Mouse (Mus musculus) bone marrow macrophage, adult 2 months (primary cell): ENCODE data around the gene Cadps. TPM values are rescaled to one million over a fixed set of nuclear protein-coding genes. Genes with fewer than 3 reads are reported as not detected.
A peak's percentile ranks its signal among the peaks of the same experiment; 100 is the strongest.

Experiments
- H3K27ac ChIP-seq: 2 replicates; pipeline ENCODE4 v1.5.1; 2012; ENCODE audit warnings: low read depth, low read length; ENCODE audit not compliant: insufficient read depth
- H3K4me1 ChIP-seq: 2 replicates; pipeline ENCODE4 v1.6.1; 2012; ENCODE audit warnings: low read length; ENCODE audit not compliant: control insufficient read depth, insufficient read depth
- H3K4me3 ChIP-seq: 2 replicates; pipeline ENCODE4 v1.5.1; 2012; ENCODE audit warnings: mild to moderate bottlenecking, low read length, moderate library complexity; ENCODE audit not compliant: insufficient read depth
- CTCF ChIP-seq: IDR thresholded peaks from 2 replicates; pipeline ENCODE4 v1.5.1; 2012; ENCODE audit warnings: low read depth, mild to moderate bottlenecking, low read length, moderate library complexity
- POLR2A ChIP-seq: IDR thresholded peaks from 2 replicates; pipeline ENCODE4 v1.6.1; 2012; ENCODE audit warnings: mild to moderate bottlenecking, low read depth, low read length, borderline replicate concordance
- polyA plus RNA-seq: library from polyadenylated mRNA; stranded (reverse); fragments of >200 nt; gene quantifications from 2 replicates; pipeline ENCODE4 v1.2.4, GENCODE M21; 2012; ENCODE audit not compliant: missing spikeins, insufficient read depth, insufficient read length

Gene Cadps
- polyA plus RNA-seq = not detected in 2 replicates

DNA sequence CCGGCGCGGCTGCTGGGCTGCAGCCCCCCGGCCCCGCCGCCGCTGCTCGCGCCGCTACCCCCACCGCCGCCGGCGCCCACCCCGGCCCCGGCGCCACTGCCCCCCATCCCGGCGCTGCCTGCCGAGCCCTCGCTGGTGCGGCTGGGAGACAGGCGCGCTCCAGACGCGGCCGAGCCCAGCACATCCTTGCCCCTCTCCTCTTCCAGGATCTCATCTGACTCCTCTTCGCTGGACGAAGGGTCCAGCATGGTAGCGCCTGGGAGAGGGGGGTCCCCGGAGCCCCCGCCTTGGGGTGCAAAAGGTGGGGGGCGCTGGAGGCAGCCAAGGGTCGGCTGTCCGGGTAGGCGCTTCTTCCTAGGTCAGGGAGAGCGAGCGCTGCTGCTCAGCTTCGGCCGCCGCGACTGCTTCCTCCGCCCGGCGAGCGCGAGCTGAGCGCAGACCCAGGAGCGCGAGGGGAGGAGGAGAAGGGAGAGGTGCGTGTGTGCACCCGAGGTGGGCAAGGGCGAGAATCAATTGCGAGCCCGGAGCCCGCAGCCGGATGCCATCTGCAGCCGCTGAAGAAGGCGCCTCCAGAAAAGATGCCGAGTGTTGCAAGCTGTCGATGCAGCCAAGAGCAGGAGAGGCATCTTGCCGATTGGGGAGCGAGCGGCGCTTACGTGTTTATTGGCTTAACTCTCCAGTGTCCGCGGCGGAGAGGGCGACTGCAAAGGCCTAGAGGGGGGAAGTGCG is at the start of gene Cadps:
TSS of gene Cadps (minus strand) at position 589 of the 729 bp plus-strand sequence.
- TF ChIP-seq POLR2A = no peak
- Histone ChIP-seq H3K4me1 (no peaks in the 10 kb centered on the region), H3K27ac (no peak within 1 kb of the TSS), H3K4me3 (peak within 1 kb of the TSS; percentile 26; the same call in 1 of the 2 replicates)

- TF ChIP-seq POLR2A = no peak
- no peak for TF ChIP-seq CTCF
- no peak overlapping the region for H3K27ac ChIP-seq
- H3K4me3 ChIP-seq = no peak overlapping the region
- H3K4me1 ChIP-seq = no peaks in the 10 kb centered on the region
Observed at GRCm38 (mm10) chr14:12869605-12870004, 46.7 kb upstream of the Cadps start.

GRCm38 (mm10) chr14:12865258-12865657 is 42.4 kb upstream of the Cadps start:
- no peak for TF ChIP-seq POLR2A
- no peak for TF ChIP-seq CTCF
- H3K4me1 ChIP-seq = no peaks in the 10 kb centered on the region
- H3K27ac ChIP-seq = no peak overlapping the region
- no peak overlapping the region for H3K4me3 ChIP-seq

DNA sequence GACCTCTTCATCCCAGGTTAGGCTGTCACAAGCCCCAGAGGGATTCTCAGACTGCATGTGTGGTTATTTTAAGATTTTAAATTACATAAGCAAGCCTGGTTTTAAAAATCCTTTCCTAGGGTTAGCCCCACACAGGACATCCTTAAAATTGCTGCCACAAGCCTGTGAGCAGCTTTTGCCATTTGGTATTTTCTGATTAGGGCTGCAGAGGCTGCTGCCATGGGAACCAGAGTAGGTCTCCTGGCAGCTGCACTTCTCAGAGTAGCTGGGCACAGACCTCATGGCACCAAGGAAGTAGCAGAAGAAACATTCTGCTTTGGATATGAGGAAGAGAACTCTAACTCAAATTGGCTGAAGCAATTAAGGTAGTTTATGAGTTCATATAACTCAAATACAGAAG is 21.0 kb upstream of the Cadps start:
- H3K4me3 ChIP-seq = no peak overlapping the region
- TF ChIP-seq CTCF (no peak), POLR2A (no peak)
- no peaks in the 10 kb centered on the region for H3K4me1 ChIP-seq
- no peak overlapping the region for H3K27ac ChIP-seq

GRCm38 (mm10) chr14:12839471-12839870 is 16.6 kb upstream of the Cadps start:
- TF ChIP-seq POLR2A = no peak
- no peak for TF ChIP-seq CTCF
- no peaks in the 10 kb centered on the region for H3K4me1 ChIP-seq
- no peak overlapping the region for H3K4me3 ChIP-seq
- no peak overlapping the region for H3K27ac ChIP-seq

DNA sequence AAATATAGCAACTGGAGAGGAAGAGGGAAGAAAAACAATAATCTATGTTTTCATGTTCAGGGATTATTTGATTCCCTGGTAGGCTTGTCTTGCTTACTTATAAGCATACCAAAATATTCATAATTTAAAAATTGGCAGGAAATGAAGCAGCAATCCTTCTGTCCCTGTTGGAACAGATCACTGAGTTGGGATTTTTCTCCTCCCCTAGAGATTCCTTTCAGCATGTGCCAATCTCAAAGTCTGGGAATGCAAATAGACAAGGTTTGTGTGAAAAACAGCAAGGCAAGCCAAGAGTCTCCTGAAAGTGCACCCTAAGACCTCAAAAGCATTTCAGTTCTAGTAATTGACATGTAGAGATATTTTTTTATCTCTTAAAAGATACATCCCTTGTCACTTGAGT is 16.1 kb upstream of the Cadps start:
- TF ChIP-seq POLR2A (no peak), CTCF (no peak)
- Histone ChIP-seq H3K4me3 (no peak overlapping the region), H3K4me1 (no peaks in the 10 kb centered on the region), H3K27ac (no peak overlapping the region)

DNA sequence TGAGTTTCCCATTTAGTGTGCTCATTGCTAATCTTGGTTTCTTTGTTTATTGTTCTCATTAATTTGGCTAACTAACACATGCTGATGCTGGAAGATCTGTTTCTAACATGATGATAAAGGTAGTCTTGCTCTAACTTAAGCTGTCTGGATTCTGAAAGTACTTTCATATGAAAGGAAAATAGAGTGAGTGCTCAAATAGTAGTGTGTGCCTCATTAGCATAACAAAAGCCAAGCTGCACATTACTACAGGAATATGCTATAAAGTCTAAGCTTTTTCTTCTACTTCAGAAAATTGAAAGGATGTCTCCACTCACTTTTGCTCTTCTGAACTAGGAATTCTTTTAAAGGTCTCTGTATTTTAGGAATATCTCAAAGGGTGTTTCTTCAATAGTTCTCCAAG is 15.4 kb upstream of the Cadps start:
- Histone ChIP-seq H3K4me1 (no peaks in the 10 kb centered on the region), H3K4me3 (no peak overlapping the region), H3K27ac (no peak overlapping the region)
- TF ChIP-seq CTCF = no peak
- TF ChIP-seq POLR2A = no peak

GRCm38 (mm10) chr14:12837902-12838301 is 15.0 kb upstream of the Cadps start:
- TF ChIP-seq CTCF = no peak
- no peak for TF ChIP-seq POLR2A
- Histone ChIP-seq H3K4me1 (no peaks in the 10 kb centered on the region), H3K4me3 (no peak overlapping the region), H3K27ac (no peak overlapping the region)

GRCm38 (mm10) chr14:12823781-12824180 is 902 bp upstream of the Cadps start:
- TF ChIP-seq POLR2A = no peak
- no peak for TF ChIP-seq CTCF
- H3K27ac ChIP-seq = no peak overlapping the region
- no peak overlapping the region for H3K4me3 ChIP-seq
- H3K4me1 ChIP-seq = no peaks in the 10 kb centered on the region

- TF ChIP-seq POLR2A = no peak
- Histone ChIP-seq H3K4me1 (no peaks in the 10 kb centered on the region), H3K27ac (no peak overlapping the region), H3K4me3 (peak overlapping the region; percentile 26; the same call in 1 of the 2 replicates)
Observed at GRCm38 (mm10) chr14:12821831-12822490, 918 bp downstream of the Cadps start.
